Mouse (Mus musculus): ENCODE results near the gene Hs1bp3. TPM values are rescaled to one million over a fixed set of nuclear protein-coding genes. Genes with fewer than 3 reads are reported as not detected.
A peak's percentile ranks its signal among the peaks of the same experiment; 100 is the strongest.

The Hs1bp3 gene
- total RNA-seq, 2 experiments from 2014 or later = 11.8 to 12.7 TPM

GRCm38 (mm10) chr12:8295307-8295913 is 17.8 kb upstream of the Hs1bp3 start:
- DNase-seq (ENCODE audit: extremely low spot score in 1 of 2, low spot score in 2 of 2) = no peak
- no peak for TF ChIP-seq CTCF (IDR thresholded peaks at IDR 0.05)
- no peak overlapping the region for H3K4me3 ChIP-seq
- intact Hi-C loops (cut with DNase I) = no loop called here
- H3K27ac ChIP-seq = no peak overlapping the region

GRCm38 (mm10) chr12:8296154-8296553 is 17.1 kb upstream of the Hs1bp3 start:
- DNase-seq (ENCODE audit: extremely low spot score in 1 of 2, low spot score in 2 of 2) = no peak
- intact Hi-C loops (cut with DNase I) = no loop called here
- no peak overlapping the region for H3K4me3 ChIP-seq
- H3K27ac ChIP-seq = no peak overlapping the region
- TF ChIP-seq CTCF (IDR thresholded peaks at IDR 0.05) = no peak

- no peak overlapping the region for H3K4me3 ChIP-seq
- H3K27ac ChIP-seq = no peak overlapping the region
- no peak for TF ChIP-seq CTCF (IDR thresholded peaks at IDR 0.05)
- intact Hi-C loops (cut with DNase I) = no loop called here
- no peak for DNase-seq (ENCODE audit: extremely low spot score in 1 of 2, low spot score in 2 of 2)
These were observed 15.5 kb upstream of the Hs1bp3 start for GRCm38 (mm10) chr12:8297586-8298214.

- no peak for DNase-seq (ENCODE audit: extremely low spot score in 1 of 2, low spot score in 2 of 2)
- Histone ChIP-seq H3K27ac (no peak overlapping the region), H3K4me3 (no peak overlapping the region)
- intact Hi-C loops (cut with DNase I) = no loop called here
- TF ChIP-seq CTCF (IDR thresholded peaks at IDR 0.05) = no peak
These were observed 14.7 kb upstream of the Hs1bp3 start for GRCm38 (mm10) chr12:8298361-8299142.

GRCm38 (mm10) chr12:8299143-8300110 is 13.8 kb upstream of the Hs1bp3 start:
- TF ChIP-seq CTCF (IDR thresholded peaks at IDR 0.05) = no peak
- H3K27ac ChIP-seq = no peak overlapping the region
- intact Hi-C loops (cut with DNase I) = no loop called here
- H3K4me3 ChIP-seq = no peak overlapping the region
- DNase-seq (ENCODE audit: extremely low spot score in 1 of 2, low spot score in 2 of 2) = no peak

- TF ChIP-seq CTCF (IDR thresholded peaks at IDR 0.05) = no peak
- intact Hi-C loops (cut with DNase I) = no loop called here
These were observed 13.1 kb upstream of the Hs1bp3 start for GRCm38 (mm10) chr12:8300111-8300480.

GRCm38 (mm10) chr12:8300521-8300920 is 12.7 kb upstream of the Hs1bp3 start:
- no peak for TF ChIP-seq CTCF (IDR thresholded peaks at IDR 0.05)
- intact Hi-C loops (cut with DNase I) = no loop called here
- no peak for DNase-seq (ENCODE audit: extremely low spot score in 1 of 2, low spot score in 2 of 2)
- no peak overlapping the region for H3K27ac ChIP-seq
- no peak overlapping the region for H3K4me3 ChIP-seq

More at GRCm38 (mm10) chr12:8300111-8300480, 13.1 kb upstream of the Hs1bp3 start:
- Histone ChIP-seq H3K4me3 (no peak overlapping the region), H3K27ac (no peak overlapping the region)
- no peak for DNase-seq (ENCODE audit: extremely low spot score in 1 of 2, low spot score in 2 of 2)

- no peak for TF ChIP-seq CTCF (IDR thresholded peaks at IDR 0.05)
- intact Hi-C loops (cut with DNase I) = no loop called here
- Histone ChIP-seq H3K27ac (no peak overlapping the region), H3K4me3 (peak overlapping the region; percentile 39)
- DNase-seq (ENCODE audit: extremely low spot score in 1 of 2, low spot score in 2 of 2) = no peak
These were observed 12.0 kb upstream of the Hs1bp3 start for GRCm38 (mm10) chr12:8301011-8301814.

GRCm38 (mm10) chr12:8301841-8302431 is 11.3 kb upstream of the Hs1bp3 start, which contains the start of gene Gdf7:
Gene Gdf7, minus strand, starts transcription at chr12:8301954.
- peak within 1 kb of the TSS; percentile 39 for H3K4me3 ChIP-seq
- no peak within 1 kb of the TSS for H3K27ac ChIP-seq
- intact Hi-C loops (cut with DNase I) = no loop called here
- no peak for DNase-seq (ENCODE audit: extremely low spot score in 1 of 2, low spot score in 2 of 2)
- peak; percentile 38 for TF ChIP-seq CTCF (IDR thresholded peaks at IDR 0.05)

GRCm38 (mm10) chr12:8305258-8305657 is 8.0 kb upstream of the Hs1bp3 start:
- Histone ChIP-seq H3K4me3 (no peak overlapping the region), H3K27ac (no peak overlapping the region)
- no peak for DNase-seq (ENCODE audit: extremely low spot score in 1 of 2, low spot score in 2 of 2)
- no peak for TF ChIP-seq CTCF (IDR thresholded peaks at IDR 0.05)
- intact Hi-C loops (cut with DNase I) = no loop called here

All from left cerebral cortex, adult 2 months (tissue).